Mouse (Mus musculus): ENCODE results near the gene Sparc. TPM values are rescaled to one million over a fixed set of nuclear protein-coding genes. Genes with fewer than 3 reads are reported as not detected.
A peak's percentile ranks its signal among the peaks of the same experiment; 100 is the strongest.

Gene Sparc
- polyA plus RNA-seq, 1 experiment from 2014 or later, result 0.63 TPM

GRCm38 (mm10) chr11:55458501-55458900 is 35.5 kb upstream of the Sparc start:
- peak overlapping the region; percentile 25 for H3K27ac ChIP-seq
- 79% methylated on average over 4 of the region's 4 CpGs for WGBS (ENCODE audit: missing documents)
- H3K79me2 ChIP-seq (ENCODE audit: inconsistent target), result peaks cover 70% of the 10 kb centered on the region
- H3K36me3 ChIP-seq (ENCODE audit: inconsistent target), result peaks cover 3% of the 10 kb centered on the region; the same call in 1 of the 2 replicates
- H3K4me3 ChIP-seq (ENCODE audit: inconsistent target), result no peak overlapping the region

GRCm38 (mm10) chr11:55455166-55455565 is 32.2 kb upstream of the Sparc start:
- no peak overlapping the region for H3K4me3 ChIP-seq (ENCODE audit: inconsistent target)
- WGBS (ENCODE audit: missing documents), result 76% methylated on average over 2 of the region's 2 CpGs
- H3K79me2 ChIP-seq (ENCODE audit: inconsistent target), result peaks cover 91% of the 10 kb centered on the region
- H3K36me3 ChIP-seq (ENCODE audit: inconsistent target), result peaks cover 13% of the 10 kb centered on the region; the same call in 1 of the 2 replicates
- no peak overlapping the region for H3K27ac ChIP-seq

- Histone ChIP-seq H3K27ac (peak overlapping the region; percentile 73), H3K36me3 (ENCODE audit: inconsistent target) (peaks cover 23% of the 10 kb centered on the region; the same call in 1 of the 2 replicates), H3K4me3 (ENCODE audit: inconsistent target) (no peak overlapping the region), H3K79me2 (ENCODE audit: inconsistent target) (peaks cover 76% of the 10 kb centered on the region)
- 26% methylated on average over 4 of the region's 4 CpGs for WGBS (ENCODE audit: missing documents)
Observed at GRCm38 (mm10) chr11:55453640-55454039, 30.7 kb upstream of the Sparc start.

GRCm38 (mm10) chr11:55450311-55450710 is 27.3 kb upstream of the Sparc start:
- WGBS (ENCODE audit: missing documents), result 68% methylated on average over 4 of the region's 4 CpGs
- peaks cover 34% of the 10 kb centered on the region for H3K36me3 ChIP-seq (ENCODE audit: inconsistent target)
- no peak overlapping the region for H3K4me3 ChIP-seq (ENCODE audit: inconsistent target)
- no peak overlapping the region for H3K27ac ChIP-seq
- H3K79me2 ChIP-seq (ENCODE audit: inconsistent target), result peaks cover 42% of the 10 kb centered on the region

- no peak overlapping the region for H3K27ac ChIP-seq
- H3K4me3 ChIP-seq (ENCODE audit: inconsistent target), result no peak overlapping the region
- 60% methylated on average over 7 of the region's 7 CpGs for WGBS (ENCODE audit: missing documents)
- H3K36me3 ChIP-seq (ENCODE audit: inconsistent target), result peaks cover 38% of the 10 kb centered on the region
- peaks cover 34% of the 10 kb centered on the region for H3K79me2 ChIP-seq (ENCODE audit: inconsistent target)
Observed at GRCm38 (mm10) chr11:55449531-55449930, 26.5 kb upstream of the Sparc start.

GRCm38 (mm10) chr11:55446579-55446978 is 23.6 kb upstream of the Sparc start:
- H3K27ac ChIP-seq, result no peak overlapping the region
- H3K79me2 ChIP-seq (ENCODE audit: inconsistent target), result peaks cover 13% of the 10 kb centered on the region; the same call in 1 of the 2 replicates
- no peak overlapping the region for H3K4me3 ChIP-seq (ENCODE audit: inconsistent target)
- 14% methylated on average over 3 of the region's 4 CpGs for WGBS (ENCODE audit: missing documents)
- peaks cover 51% of the 10 kb centered on the region for H3K36me3 ChIP-seq (ENCODE audit: inconsistent target)

- no peak overlapping the region for H3K27ac ChIP-seq
- H3K79me2 ChIP-seq (ENCODE audit: inconsistent target), result no peaks in the 10 kb centered on the region
- WGBS (ENCODE audit: missing documents), result 18% methylated on average over 1 of the region's 1 CpGs
- no peak overlapping the region for H3K4me3 ChIP-seq (ENCODE audit: inconsistent target)
- H3K36me3 ChIP-seq (ENCODE audit: inconsistent target), result peaks cover 37% of the 10 kb centered on the region
Observed at GRCm38 (mm10) chr11:55444772-55445171, 21.8 kb upstream of the Sparc start.

- 86% methylated on average over 5 of the region's 5 CpGs for WGBS (ENCODE audit: missing documents)
- Histone ChIP-seq H3K79me2 (ENCODE audit: inconsistent target) (no peaks in the 10 kb centered on the region), H3K36me3 (ENCODE audit: inconsistent target) (peaks cover 15% of the 10 kb centered on the region; the same call in 1 of the 2 replicates), H3K4me3 (ENCODE audit: inconsistent target) (no peak overlapping the region), H3K27ac (no peak overlapping the region)
Observed at GRCm38 (mm10) chr11:55439718-55440117, 16.7 kb upstream of the Sparc start.

GRCm38 (mm10) chr11:55438031-55438430 is 15.0 kb upstream of the Sparc start:
- Histone ChIP-seq H3K79me2 (ENCODE audit: inconsistent target) (no peaks in the 10 kb centered on the region), H3K36me3 (ENCODE audit: inconsistent target) (no peaks in the 10 kb centered on the region; the same call in 1 of the 2 replicates), H3K27ac (no peak overlapping the region), H3K4me3 (ENCODE audit: inconsistent target) (no peak overlapping the region)
- WGBS (ENCODE audit: missing documents), result 85% methylated on average over 4 of the region's 4 CpGs

- Histone ChIP-seq H3K79me2 (ENCODE audit: inconsistent target) (no peaks in the 10 kb centered on the region), H3K27ac (no peak overlapping the region), H3K36me3 (ENCODE audit: inconsistent target) (no peaks in the 10 kb centered on the region), H3K4me3 (ENCODE audit: inconsistent target) (no peak overlapping the region)
- WGBS (ENCODE audit: missing documents), result 92% methylated on average over 6 of the region's 6 CpGs
Observed at GRCm38 (mm10) chr11:55436089-55436488, 13.1 kb upstream of the Sparc start.

GRCm38 (mm10) chr11:55432981-55433380 is 10.0 kb upstream of the Sparc start:
- 13% methylated on average over 3 of the region's 3 CpGs for WGBS (ENCODE audit: missing documents)
- Histone ChIP-seq H3K79me2 (ENCODE audit: inconsistent target) (no peaks in the 10 kb centered on the region), H3K27ac (peak overlapping the region; percentile 31; the same call in 1 of the 2 replicates), H3K36me3 (ENCODE audit: inconsistent target) (no peaks in the 10 kb centered on the region), H3K4me3 (ENCODE audit: inconsistent target) (no peak overlapping the region)

- Histone ChIP-seq H3K4me3 (ENCODE audit: inconsistent target) (no peak overlapping the region), H3K36me3 (ENCODE audit: inconsistent target) (no peaks in the 10 kb centered on the region), H3K79me2 (ENCODE audit: inconsistent target) (no peaks in the 10 kb centered on the region), H3K27ac (no peak overlapping the region)
- 96% methylated on average over 2 of the region's 2 CpGs for WGBS (ENCODE audit: missing documents)
Observed at GRCm38 (mm10) chr11:55429973-55430372, 7.0 kb upstream of the Sparc start.

- 80% methylated on average over 15 of the region's 16 CpGs for WGBS (ENCODE audit: missing documents)
- no peak overlapping the region for H3K27ac ChIP-seq
Observed at GRCm38 (mm10) chr11:55428186-55429012, 5.4 kb upstream of the Sparc start.

GRCm38 (mm10) chr11:55424746-55425360 is 1.9 kb upstream of the Sparc start:
- H3K36me3 ChIP-seq (ENCODE audit: inconsistent target), result no peaks in the 10 kb centered on the region
- no peak overlapping the region for H3K4me3 ChIP-seq (ENCODE audit: inconsistent target)
- H3K27ac ChIP-seq, result no peak overlapping the region
- no peaks in the 10 kb centered on the region for H3K79me2 ChIP-seq (ENCODE audit: inconsistent target)
- 81% methylated on average over 8 of the region's 8 CpGs for WGBS (ENCODE audit: missing documents)

More at GRCm38 (mm10) chr11:55428186-55429012, 5.4 kb upstream of the Sparc start:
- Histone ChIP-seq H3K79me2 (ENCODE audit: inconsistent target) (no peaks in the 10 kb centered on the region), H3K4me3 (ENCODE audit: inconsistent target) (no peak overlapping the region), H3K36me3 (ENCODE audit: inconsistent target) (no peaks in the 10 kb centered on the region)

- Histone ChIP-seq H3K27ac (no peak overlapping the region), H3K79me2 (ENCODE audit: inconsistent target) (no peaks in the 10 kb centered on the region), H3K4me3 (ENCODE audit: inconsistent target) (no peak overlapping the region), H3K36me3 (ENCODE audit: inconsistent target) (no peaks in the 10 kb centered on the region)
- WGBS (ENCODE audit: missing documents), result 65% methylated on average over 4 of the region's 4 CpGs
Observed at GRCm38 (mm10) chr11:55423756-55424155, 773 bp upstream of the Sparc start.
